Mouse (Mus musculus) common myeloid progenitor, adult 5-6 weeks (primary cell): ENCODE data around the gene Tcf7. TPM values are rescaled to one million over a fixed set of nuclear protein-coding genes. Genes with fewer than 3 reads are reported as not detected.

Experiments used
- ATAC-seq: replicated peaks from 2 replicates; pipeline ENCODE4 v1.8.0; 2016; ENCODE audit warnings: low read depth, mild to moderate bottlenecking, moderate TSS enrichment, inconsistent platforms; ENCODE audit not compliant: poor library complexity, severe bottlenecking
- total RNA-seq: library from RNA; stranded (forward); fragments of 200-1000, 187-1606 nt; gene quantifications from 2 replicates; pipeline ENCODE4 v1.2.3, GENCODE M21; 2017

Gene Tcf7
- total RNA-seq, 1 experiment from 2014 or later = 1.2 TPM

GRCm38 (mm10) chr11:52271765-52272495 is 10.9 kb downstream of the Tcf7 start:
- no peak for ATAC-seq

GRCm38 (mm10) chr11:52269841-52270240 is 13.0 kb downstream of the Tcf7 start:
- no peak for ATAC-seq

- no peak for ATAC-seq
Measured at GRCm38 (mm10) chr11:52268104-52268835, 14.5 kb downstream of the Tcf7 start.

DNA sequence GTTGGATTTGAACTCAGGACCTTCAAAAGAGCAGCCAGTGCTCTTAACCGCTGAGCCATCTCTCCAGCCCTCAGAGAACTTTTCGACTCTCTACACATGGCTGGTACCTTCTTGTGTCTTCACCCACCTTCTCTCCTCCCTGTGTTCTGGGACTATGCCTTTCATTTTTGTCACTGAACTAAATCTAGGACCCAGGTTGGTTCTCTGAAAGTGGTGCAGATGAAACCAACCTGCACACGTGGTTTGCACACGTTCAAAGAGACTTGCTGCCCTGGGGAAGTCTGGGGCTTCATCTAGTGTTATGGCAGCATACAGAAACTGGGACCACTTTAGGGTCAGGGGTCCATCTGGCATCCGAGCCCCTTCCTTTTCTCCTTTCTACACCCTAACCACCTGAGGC is 15.5 kb downstream of the Tcf7 start:
- ATAC-seq = no peak

- no peak for ATAC-seq
Measured at GRCm38 (mm10) chr11:52265616-52266307, 17.1 kb downstream of the Tcf7 start.

DNA sequence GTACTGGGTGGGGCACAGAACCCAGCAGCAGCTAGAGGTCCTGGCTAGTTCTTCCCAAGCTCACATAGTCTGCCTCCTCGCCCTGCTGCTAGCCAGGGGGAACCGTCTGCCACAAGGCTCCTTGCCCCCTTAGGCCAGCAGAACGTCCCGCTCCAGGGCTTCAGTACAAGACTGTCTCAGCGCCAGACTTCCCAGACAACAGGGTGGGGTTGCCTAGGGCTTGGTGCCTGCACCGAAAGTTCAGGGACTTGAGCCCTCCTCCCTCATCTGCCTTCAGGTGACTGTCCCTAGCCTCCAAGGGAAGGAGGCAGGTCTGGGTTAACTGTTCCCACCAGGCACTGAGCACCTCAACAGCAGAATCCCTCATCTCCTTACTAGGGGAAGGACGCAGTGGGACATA is 17.9 kb downstream of the Tcf7 start:
- ATAC-seq = no peak

GRCm38 (mm10) chr11:52262338-52262737 is 20.5 kb downstream of the Tcf7 start:
- 0 out of 2 replicates have a peak, but pooled peaks have one; percentile 4 for ATAC-seq

DNA sequence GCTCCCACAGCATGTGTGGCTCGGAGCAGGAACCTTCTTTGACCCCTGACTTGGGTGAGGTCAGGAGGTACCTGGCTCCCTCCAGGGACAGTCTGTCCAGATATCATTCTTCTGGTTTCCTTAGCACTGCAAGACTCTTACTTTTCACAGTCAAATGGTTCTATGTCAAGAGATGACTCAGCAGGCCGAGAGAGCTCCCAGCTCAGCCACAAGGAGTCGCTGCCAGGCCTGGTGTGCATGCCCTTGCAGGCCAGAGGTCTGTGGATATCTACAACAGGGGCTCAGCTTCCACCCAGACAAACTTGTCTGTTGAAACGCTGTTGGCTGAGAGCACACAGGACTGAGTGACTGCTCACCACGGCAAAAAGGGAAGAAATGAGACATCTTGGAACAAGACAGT is 20.9 kb downstream of the Tcf7 start:
- ATAC-seq = peak; percentile 82

DNA sequence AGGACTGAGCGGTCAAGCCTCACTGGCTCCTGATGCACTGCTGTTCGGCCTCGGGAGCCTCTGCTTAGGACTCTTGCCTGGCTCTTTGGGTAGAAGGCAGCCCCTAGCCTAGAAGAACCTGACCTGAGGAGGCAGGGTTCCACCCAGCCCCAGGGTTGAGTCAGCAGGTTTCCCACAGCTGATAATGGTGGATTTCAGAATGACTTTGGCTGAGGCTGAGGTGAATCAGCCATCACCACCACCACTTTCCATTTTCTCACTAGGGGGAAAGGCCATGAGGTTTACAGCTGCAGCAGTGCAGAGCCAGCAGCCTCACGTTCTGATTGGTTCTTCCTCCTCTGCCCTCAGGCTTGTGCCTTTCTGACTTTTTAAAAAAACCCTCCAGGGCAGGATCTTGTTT is 21.9 kb downstream of the Tcf7 start:
- ATAC-seq = no peak

DNA sequence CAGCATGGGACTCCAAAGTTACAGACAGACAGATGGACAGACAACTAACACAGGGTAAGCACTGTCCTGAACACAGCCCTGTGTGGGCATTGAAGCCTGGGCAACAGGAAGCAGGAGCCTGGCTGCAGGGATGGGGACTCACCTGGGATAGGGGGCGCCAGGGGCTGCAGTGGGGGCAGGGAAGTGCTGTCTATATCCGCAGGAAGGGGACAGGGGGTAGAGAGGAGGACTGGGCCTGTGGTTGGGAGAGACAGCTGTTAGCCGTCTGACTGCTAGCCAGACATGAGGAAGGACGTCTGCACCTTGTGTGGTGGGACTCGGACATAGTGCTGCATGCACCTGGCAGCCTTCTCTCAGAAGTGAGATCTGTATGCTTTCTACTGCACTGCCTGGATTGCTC is 24.1 kb downstream of the Tcf7 start:
- ATAC-seq = no peak

- ATAC-seq = no peak
Measured at GRCm38 (mm10) chr11:52257376-52257775, 25.4 kb downstream of the Tcf7 start.

GRCm38 (mm10) chr11:52255077-52255476 is 27.7 kb downstream of the Tcf7 start:
- ATAC-seq = no peak

DNA sequence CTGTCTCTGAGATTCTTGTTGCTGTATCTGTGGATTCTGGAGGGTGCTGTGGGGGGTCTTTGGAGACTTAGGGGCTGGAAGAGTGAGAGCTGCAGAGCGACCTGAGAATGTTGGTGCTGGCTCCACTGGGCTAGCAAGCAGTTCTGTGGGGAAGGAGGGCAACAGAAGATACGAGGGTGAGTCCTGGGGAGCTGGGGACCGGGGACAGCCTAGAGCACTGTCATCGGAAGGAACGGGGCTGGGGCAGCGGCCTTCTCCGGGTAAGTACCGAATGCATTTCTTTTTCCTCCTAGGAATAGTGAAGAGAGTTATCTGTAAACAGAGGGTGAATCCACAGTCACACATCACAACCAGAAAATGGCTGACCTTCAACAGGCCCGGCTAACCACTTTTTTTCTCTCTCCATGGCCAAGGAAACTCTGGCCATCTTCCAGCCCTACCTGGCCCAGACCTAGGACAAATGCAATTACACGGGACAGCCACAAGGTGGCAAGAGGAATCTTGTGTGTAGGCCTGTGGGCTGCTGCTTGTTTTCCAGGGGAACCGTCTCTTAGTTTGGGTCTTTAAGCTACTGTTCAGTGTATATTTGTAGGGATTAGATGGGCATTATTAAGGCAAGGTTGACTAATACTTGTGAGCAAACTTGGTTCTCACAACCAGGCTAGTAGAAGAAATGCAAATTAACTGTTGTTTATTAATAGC is 29.0 kb downstream of the Tcf7 start:
- peak; percentile 70 for ATAC-seq

DNA sequence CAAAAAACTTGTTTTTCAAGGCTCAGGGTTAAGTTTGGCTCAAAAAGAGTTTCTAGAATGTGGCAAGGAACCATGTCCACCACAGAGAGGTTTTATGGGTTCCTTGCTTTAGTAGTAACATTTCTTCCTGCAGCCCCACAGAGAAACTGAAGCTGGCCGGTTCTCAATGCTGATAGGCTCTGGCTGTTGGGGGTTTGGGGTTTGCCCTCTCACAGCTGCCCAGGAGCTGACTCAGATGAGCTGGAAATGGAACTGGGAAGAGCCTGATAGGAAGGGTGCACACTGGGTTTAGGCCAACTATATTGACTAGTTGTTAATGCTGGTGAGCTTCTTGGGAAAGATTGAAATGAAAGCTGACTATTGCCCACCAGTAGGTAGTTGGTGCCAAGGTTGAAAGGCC is 30.1 kb downstream of the Tcf7 start:
- ATAC-seq = no peak

- no peak for ATAC-seq
Measured at GRCm38 (mm10) chr11:52251770-52252169, 31.0 kb downstream of the Tcf7 start.

DNA sequence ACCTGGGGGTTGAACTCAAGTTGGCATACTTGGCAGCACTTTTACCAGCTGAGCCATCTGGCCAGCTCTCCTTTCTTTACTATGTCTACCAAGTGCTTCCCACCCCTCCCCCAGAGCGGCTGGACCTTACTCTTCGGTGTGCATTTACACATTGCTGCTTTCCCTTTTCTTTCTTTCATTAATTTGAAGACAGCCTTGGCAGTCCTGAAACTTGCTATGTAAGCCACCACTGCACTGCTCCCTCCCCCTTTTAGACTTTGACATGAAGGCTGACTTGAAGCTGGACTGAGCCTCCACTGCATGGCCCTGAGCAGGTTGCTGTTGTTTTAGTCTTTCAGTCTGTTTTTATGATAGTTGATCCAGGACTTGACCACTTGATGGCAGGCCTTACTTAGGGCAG is 33.4 kb downstream of the Tcf7 start:
- ATAC-seq = no peak

DNA sequence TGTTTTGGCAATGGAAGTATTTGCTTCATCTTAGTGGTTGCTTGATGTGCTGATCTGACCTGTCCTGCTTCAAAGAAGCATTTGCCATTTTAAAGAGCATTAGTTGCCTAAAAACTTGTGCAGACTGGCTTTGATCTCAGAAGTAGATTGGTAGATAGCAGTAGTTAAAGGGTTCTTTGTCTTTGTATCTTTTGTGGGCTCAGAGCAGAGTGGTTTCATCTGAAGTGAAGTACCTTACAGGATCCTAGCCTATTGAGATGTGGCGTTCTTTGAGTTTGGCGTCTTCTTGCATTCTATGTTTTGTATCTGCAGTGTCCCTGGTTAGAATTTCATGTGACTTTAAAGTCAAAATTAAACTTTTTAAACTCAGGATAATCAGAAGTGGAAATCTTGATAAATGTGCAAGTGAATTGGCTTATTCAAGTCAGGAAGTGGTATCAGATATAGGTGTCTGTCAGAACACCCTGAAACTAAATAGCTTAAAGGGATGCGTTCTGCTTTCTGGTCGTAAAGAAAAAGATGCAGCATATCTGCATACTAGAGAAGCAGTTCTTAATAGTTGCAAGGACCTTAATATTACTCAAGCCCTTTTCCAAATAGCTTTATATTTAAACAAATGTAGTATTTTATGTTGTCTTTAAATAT is 41.8 kb downstream of the Tcf7 start:
- no peak for ATAC-seq

- no peak for ATAC-seq
Measured at GRCm38 (mm10) chr11:52234509-52234908, 48.3 kb downstream of the Tcf7 start.

DNA sequence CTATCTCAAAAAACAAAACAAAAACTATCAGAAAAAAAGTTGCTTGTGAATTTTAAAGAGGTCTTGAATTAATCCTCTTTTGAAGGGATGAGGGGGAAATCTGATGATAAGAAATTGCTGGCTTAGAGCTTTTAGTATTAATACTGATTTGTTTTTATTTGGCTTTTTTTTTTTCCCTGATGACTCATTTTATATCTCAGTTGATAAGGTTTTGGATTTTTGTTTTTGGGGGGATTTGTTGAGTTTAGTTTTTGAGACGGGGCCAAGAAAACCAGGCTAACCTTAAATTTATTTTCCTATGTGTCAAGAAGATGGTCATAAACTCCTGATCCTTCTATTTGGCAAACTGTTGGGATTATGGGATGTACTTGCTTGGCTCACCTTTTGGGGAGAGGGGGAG is 48.9 kb downstream of the Tcf7 start:
- no peak for ATAC-seq

DNA sequence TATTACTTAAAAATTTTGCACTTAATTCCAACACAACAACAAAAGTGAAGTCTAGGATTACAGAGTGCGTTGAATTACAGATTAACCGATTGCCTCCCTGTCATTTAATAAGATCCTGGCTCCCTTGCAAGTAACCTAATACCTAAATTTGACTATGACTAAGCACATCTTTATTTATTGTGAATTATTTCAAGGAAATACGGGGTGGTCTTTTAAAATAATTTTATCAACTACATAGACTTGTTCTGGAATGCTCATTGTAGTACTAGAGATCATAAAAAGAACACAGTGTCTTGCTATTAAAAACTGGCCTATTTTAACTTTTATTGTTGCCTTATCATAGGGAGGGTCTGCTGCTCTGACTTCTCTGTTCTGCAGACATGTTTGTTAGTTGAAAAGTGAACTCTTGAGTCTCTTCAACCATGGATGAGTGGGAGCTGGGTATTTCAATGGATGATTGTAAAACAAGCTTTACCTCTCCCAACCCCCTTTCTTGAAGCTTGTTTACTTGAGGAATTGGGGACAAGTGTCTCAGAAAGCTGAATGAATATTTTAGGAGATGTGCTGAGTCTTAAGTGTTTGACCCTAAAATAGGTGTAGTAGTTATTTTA is 49.7 kb downstream of the Tcf7 start:
- no peak for ATAC-seq
